Mouse (Mus musculus) lung, postnatal 10 days (tissue): ENCODE data around the gene Pde4d.

ENCODE experiments used
- DNase-seq: peaks from one replicate; pipeline ENCODE4 v3.0.0; 2021

Gene Pde4d

DNA sequence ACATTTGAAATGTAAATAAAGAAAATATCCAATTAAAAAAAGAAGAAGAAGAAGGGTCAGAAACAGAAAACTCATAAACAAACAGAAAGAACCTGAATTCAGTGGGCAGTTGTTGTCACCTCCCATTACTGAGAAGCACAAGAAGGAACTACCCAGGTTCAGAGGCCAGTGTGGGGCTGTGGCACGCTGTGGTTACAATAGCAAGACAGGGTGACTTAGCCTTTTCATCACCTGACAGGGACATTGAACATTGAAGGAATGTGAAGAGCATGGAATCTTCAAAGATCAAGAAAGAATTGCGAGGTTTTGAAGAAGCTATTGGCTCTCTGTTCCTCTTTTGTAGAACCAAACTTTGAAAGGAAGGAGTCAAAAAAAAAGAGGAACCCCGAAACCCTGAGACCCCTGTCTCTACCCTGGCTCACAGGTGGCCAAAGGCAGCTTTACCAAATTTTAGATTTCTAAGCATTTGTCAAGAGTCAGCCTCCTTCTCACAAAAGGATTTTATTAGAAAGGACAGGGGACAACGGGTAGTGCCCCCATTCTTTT, 987.6 kb downstream of the Pde4d start:
- DNase-seq = no peak

DNA sequence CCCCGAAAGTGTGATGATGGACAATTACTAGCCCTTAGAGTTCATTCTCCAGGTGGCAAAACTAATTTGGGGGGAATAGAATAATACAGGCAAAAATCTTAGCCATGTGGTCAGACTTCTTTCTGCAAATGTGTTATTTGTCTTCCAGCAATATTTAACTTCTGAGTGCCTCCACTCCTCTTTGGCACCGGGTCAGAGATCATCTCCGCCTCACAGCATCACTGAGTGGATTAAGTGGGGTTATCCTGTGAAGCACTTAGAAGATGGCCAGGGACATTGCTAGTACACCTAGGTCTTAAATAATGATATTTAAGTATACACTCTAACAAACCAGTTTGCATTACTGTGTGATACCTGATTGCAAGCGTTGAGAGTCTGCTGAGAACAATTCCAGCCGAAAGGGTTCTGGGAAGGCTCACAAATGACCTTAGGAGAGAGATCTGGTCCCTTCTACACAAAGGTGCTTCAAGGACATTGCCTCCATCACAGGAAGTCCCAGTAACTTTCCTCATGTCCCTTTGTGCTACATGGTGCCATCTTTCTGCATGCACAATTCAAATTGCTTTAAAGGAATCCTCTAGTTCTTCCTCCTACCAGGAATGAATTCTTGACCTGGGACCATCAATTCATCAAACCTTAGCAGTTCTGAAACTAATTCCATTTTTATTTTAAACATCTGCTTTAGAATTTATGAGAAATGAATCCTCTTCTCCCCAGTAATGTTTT, 989.9 kb downstream of the Pde4d start:
- DNase-seq = no peak

DNA sequence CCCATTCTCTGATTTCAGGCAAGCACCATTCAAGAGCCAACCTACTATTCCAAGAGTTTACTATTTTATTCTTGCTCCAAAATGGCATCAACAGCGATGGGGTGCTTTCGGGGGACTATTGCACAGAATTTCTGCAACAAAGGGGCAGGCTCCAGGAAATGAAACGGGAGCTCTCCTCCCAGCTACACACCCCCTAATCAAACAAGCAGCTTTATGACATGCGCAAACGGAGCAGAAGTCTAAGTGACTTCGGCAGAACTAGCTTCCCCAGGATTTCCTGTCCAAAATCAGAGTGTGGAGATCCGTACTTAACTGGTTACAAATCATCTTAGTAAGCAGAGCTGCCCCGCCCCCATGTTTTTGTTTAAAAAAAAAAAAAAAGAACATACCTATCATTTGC, 990.6 kb downstream of the Pde4d start:
- peak; percentile 84 for DNase-seq

DNA sequence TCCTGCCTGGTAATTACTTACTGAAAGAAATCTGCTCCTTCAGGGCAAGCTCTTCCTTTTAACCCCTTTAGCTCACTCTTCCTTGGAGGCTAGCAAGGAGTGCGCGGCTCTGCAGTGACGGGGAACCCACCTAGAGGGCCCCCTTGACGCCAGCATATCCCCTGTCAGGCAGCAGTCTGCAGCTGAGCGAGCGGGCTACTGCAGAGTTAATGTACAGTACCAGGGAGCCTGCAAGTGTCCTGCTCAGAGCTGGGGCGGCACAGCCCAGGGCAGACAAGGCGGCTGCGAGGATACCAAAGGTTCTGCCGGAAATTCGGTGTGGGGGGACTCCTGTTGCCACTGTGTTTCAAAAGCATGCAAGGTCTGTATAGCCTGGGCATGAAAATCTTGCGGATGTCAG, 991.1 kb downstream of the Pde4d start:
- DNase-seq = peak; percentile 88

DNA sequence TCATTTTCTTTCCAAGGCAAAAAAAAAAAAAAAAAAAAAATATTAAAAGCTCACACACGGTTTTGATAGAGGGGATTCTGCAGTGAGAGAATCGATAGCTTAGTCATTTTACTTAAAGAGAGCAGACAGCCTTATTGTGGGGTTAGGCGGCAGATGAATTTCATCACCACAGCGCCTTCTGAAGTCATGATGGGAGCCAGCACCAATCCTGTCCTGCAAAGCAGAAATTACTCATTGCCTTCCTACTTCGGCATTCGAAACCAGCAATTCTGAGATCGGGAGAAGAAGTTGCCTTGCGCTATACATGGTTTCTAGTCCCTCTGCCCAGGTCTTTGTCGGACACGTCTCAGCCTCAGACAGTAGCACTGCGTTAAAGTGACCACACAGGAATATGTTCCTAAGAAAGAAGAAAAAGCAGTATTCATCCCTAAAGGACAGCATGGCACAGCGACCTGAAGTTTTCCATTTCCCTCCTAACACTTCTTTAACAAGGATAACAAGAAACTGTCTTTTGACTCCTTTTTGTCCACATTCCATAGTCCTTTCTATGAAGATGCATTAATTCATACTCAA, 991.7 kb downstream of the Pde4d start:
- DNase-seq = peak; percentile 34

DNA sequence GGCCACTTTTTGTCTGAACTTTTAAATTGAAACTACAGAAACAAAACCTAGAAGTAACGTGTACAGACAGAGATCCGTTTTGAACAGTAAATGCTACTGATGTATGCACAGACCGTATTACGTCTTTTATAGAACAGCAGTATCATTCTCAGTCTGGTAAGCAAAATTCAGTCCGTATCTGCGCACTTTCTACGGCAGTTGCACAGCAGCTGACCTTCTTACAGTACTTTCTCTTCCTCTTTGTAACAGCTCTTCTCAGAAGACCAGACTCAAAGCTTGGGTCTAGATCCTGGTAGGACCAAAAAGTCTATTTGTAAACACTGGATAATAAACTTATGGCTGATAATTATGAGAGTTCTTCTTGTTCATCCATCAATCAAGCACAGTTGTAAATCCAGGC, 996.4 kb downstream of the Pde4d start:
- no peak for DNase-seq

DNA sequence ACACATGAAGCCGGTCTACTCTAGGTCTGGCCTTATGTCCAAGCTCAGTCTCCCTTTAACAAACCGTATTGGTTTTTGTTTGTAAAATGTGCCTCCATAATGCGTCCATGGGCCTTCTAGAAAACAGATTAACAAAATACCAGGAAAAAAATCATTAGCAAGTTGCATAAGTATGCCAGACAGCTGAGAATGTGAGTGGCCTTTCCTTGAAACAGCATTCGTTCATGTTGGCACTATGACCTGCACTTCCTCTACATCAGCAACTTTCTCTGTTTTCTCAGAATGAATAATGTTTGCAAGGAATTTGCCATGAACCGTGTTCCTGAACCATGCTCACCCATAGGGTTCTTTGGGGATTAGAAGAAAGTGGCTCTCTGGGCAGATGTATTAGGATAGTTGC, 998.4 kb downstream of the Pde4d start:
- DNase-seq = no peak

DNA sequence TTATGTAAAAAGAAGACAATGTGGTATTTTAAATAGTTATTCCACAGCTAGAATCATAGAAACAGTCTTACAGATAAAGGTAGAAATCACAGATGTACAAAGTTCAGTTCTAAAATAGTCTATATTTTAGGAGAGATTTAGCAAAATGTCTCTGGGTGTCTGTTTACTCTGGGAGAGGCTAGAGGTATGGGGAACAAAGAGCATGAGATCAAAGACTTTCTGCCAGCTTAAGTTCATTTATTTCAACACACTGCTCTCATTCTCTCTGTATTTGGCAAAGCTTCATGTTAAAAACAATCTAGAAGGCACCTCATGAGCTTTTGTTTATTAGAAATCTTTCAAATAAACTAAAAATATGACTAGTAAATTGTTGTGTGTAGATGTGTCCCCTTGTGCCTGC, 1024.6 kb downstream of the Pde4d start:
- DNase-seq = no peak

DNA sequence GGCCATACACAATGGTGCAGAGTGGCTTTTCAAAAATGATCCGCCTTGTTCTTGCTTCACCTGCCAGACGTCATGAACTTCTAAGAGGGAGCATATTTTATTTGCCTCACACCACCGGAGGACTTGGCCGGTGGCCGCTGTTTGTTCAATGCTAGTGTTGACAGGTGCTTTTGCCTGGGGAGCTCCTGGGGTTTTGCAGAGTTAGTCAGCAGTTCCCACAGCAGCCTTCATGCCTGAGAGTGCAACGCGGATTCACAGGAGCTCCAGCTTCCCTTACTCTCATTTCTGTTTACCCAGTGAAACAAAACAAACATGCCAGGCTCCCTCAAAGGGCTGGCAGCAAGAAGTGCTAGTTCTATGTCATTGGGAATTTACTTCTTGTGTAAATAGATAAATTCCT, 1031.7 kb downstream of the Pde4d start:
- DNase-seq = peak; percentile 81

DNA sequence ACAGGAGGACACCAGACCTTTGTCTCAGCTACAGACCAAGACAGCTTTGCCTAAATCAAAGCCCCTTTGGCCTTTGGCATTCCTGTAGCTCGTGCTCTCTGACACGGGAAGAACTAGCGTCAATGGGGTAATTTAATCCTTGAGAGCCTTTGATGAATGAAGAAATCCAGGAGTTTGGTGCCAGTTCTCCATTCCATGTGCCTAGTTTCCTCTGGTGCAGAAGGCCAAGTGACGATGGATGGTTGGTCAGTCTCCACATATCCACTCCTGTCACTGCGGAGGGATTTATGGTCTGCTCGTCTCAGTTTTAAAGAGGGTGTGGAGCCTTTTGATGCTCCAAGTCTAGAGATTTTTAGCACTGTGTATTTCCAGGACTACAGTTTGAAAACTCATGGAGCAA, 1036.4 kb downstream of the Pde4d start:
- DNase-seq = no peak

DNA sequence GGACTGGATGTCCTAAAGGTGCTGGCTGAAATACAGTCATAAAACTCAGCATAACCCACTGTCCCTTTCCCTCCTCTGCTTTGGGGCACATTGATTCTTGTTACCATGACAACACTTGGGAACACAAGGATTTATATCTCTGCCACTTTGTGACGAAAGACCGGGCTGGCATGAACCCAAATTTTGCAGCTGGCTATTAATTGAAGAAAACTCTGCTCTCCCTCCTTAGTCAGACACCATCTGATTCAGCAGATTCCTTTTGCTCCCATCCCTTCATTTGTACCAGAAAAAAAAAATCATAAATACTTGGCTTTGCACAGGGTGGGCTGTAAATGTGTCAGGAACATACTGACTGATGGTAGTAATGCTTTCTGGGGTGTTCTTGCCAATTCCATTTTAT, 1037.6 kb downstream of the Pde4d start:
- peak; percentile 67 for DNase-seq

DNA sequence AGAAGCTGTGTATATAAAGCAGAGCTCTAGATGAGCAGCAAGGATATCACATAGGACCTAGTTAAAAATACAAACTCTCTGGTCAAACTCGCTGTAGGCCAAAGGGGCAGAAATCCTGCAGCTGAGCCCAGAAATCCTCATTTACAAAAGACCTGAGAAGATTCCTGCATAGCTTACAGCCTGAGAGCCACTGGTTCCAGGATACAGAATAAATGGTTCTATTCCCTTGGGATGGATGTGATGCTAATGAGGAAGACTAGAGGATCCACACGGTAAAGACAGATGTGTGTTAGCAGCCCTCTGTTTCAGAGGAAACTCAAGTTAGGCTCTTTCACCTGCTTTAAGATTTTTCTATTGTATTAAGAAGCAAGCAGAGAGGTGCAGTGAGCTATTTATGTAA, 1041.1 kb downstream of the Pde4d start:
- no peak for DNase-seq

DNA sequence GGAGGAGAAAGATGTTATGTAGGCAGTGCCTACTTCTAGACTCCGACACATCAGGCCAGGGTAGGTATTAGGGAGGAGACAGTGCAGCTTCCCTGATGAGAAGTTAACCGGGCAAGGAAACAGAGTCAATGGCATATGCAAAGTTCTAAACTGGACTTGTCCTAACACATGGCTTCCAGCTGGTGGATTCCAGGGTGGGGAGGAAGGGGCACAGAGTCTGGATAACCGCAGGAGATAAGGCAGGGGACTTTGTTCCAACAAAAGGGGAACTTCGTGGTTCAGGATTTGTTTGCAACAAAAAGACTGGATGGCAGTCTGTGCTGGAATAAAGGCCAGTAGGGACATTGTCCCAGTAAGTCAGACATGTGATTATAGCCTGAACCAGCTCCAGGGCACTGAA, 1042.1 kb downstream of the Pde4d start:
- DNase-seq = no peak

DNA sequence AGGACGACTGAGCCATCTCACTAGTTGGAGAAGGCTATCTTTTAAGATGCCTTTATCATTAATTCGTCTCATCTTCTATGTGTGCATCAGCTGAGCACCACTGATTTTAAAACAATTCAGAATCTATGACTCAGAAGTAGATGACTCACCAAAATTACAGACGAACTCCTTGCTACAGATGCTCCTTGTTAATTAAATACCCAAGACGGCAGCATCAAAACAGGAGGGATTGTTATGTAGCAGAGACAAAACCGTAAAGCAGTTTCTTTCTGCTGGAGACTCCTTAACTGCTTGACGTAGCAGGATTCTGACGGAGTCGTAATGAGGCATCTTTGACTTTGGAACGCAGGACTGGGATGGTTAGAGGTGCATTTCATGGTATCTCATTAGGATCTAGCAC, 1050.6 kb downstream of the Pde4d start:
- no peak for DNase-seq

DNA sequence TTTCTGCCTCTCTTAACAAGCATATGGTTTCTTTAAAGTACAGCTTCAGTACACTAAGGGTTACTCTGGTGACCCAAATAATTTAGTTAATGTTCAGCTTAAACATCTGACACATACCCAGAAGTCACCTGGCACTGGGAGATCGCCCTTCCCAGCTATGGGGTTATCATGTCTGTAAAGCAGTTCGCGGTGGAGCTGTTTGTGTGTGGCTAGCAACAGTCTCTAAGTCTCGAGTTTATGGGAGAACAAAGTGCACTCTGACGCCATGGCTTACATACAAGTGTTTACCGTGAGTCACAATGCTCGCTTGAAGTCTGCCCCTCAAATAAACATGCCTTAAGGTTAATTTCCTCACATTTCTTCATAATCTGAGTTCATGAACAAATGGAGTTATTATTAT, 1053.0 kb downstream of the Pde4d start:
- DNase-seq = peak; percentile 11

DNA sequence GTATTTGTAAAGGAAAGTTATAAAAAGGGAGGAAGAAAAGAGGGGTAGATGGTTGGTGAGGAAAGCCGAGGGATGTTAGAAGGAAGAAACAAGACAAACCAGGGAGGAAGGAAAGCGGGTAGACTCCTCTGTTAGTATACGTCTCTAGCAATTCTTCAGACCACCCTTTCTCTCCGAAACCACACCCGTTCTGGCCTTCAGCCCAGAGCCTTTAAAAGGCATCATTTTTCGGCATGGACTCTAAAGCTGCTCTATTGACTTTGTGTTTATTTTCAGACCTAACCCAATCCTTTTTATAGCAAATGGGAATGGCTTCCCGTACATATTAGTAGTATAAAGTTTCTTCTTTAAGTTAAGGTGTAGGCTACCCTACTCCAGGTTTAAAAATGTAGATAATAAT, 1057.0 kb downstream of the Pde4d start:
- DNase-seq = peak; percentile 40

DNA sequence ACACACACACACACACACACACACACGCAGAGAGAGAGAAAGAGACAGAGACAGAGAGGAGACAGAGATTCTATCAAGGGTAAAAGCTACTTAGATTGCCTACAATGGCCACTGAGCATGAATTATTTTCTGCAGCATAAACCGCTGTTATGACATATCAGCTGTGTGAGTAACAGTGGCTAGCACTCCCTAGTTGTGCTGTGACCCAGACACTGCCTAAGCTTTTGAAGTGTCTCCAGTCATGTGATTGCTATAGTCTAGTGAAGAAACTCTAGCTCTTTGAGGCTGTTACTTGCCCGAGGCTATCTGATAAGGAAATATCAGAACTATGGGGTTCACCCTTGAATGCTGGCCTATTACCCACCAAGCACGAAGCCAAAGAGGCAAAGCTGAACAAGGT, 1058.7 kb downstream of the Pde4d start:
- DNase-seq = no peak

DNA sequence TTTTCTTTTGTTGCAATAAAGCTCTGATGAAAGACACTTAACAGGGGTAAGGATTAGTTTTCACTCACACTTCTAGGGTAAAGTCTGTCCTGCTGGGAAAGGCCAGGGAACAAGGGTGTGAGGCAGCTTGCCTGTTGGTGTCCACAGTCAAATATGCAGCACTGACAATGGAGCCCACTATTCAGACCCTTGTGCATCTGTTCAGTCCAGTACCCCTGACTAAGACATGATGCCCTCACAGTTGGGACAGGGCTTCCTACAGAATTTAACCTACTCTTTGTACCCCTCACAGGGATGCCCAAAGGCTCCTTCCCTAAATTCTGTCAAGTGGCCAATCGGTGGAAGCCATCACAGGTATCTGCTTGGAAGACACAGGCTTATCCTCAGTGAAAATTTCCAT, 1068.4 kb downstream of the Pde4d start:
- DNase-seq = no peak

DNA sequence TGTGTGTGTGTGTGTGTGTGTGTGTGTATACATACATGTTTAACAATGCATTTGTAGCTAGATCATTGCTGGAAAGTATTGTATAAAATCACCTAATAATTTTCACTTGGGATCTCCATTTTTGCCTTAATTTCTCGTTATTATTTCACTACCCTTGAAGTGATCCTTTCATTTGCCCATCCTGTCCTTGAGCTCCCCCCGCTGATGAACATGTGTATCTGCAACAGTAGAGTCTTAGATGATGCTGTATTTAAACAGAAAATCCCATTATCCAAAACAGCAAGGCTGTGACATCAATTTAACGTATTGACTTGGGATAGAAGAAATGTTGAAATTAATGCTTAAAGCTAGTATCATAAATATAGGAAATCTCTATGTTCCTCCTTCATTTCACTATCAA, 1069.7 kb downstream of the Pde4d start:
- DNase-seq = peak; percentile 25

DNA sequence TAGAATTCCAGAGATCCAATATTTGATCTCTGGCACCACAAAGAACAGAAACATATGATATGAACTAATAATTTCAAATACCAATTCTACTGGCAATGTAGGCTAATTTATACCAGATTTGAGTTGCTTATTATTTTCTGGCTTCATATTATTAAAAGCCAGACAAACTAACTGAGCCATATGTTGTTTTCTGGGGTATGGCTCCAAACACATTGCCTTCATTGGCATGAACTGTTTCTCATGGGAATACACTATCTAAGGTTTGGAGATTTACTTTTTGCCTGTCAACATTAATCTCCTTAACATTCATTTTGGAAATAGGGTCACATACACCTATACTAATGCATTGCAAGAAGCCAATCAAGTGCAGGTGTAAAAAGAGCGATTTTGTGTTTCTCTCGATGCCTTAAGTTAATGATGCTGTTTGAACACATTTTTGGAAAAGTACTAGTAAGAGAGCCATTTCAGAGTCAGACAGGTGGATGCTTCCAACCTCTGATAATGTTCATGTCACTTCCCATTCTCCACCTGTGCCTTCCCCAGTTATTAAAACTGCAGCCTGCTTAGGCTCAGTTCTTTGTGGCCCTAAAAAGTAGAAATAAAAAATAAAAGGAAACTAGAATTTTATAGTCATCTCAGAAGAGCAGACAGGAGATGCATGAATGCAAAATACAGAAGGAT, 1070.4 kb downstream of the Pde4d start:
- DNase-seq = no peak

DNA sequence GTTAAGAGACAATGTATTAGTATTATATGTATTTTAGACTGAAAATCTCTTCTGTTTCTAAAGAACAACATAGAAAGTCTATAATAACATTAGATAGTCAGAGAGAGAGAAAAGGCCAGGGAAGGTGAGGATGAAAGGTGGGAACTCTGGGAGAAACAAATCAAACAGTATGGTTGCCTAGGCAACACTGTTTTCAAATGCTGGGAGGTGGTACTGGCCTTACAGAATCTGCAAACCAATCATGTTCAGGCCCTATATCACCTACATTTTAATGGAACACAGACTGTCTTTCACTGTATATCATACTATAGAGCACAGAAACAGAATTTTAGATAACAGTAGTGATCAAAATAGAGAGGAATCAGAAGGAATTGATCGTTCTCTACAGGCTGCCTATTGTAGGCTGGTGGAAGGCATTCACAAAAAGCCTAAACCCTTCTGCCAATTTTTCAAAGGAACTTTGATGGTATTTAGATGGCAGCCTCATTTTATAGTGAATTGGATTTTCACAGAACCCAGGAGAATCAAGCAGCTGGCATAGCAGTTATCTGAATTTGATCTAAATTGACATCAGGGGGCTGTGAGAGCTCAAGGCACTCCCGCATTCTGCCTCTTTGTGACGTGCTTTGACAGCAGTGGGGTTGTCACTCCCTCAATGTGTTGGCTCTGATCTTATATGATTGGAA, 1084.2 kb downstream of the Pde4d start:
- no peak for DNase-seq

DNA sequence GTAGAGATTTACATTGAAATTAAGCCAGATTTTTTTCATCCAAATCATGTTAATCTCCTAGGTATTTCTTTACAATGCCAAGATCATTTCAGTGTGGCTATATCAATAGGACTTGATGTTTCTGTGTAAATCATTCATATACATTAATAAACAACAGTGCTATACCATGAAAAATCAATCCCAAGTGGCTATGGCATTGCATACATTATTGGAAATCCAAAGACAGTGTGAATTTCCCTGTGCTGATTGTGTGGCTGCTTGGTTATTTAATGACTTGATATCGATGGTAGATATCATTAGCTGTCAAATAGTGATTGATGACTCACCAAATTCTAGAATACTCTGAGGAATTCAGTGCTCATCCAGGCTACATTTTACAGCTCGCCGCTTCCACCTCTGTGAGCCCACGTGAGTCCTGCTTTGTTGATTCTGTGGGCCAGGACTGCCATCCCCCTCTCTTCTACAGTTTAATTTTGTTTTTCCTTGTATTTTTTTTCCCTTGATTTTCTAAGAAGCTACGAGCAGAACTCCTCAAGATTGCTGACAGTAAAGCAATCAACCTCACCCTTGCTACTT, 1085.0 kb downstream of the Pde4d start:
- DNase-seq = no peak

DNA sequence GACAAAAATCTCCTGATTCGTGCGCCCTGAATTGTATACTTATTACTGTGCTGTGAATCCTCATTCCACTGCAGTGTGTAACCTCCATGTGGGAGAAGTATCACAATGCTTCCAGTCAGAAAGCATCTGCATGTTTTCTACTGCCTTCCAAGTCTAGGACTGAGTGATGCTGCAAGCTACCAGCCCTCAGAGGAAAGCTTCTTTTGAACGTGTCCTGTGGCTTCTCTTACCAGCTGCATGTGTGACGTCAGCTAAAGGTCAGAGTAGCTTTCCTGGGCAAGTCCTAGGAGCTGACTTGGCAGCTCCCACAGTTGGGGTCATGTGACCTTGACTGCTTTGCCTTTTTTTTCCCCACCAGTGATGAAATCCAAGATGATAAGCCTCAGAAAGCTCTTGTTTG, 1086.9 kb downstream of the Pde4d start:
- no peak for DNase-seq
